Mouse (Mus musculus) adrenal gland, postnatal 25 days (tissue): ENCODE measurements around the gene Atg101. TPM values are rescaled to one million over a fixed set of nuclear protein-coding genes. Genes with fewer than 3 reads are reported as not detected.
"Not testable (repeated sequence)": the region's sequence is repeated elsewhere in the genome, so short reads cannot be mapped to it uniquely, and the experiment has no call there.

Experiments used
- DNase-seq: peaks from one replicate; pipeline ENCODE4 v3.0.0; 2021; ENCODE audit warnings: mixed read lengths
- total RNA-seq: library from RNA; stranded (reverse); gene quantifications from 2 replicates; pipeline ENCODE4 v1.2.3, GENCODE M21; 2021

Atg101 gene
- total RNA-seq, 1 experiment from 2014 or later, result 40.6 TPM

DNA sequence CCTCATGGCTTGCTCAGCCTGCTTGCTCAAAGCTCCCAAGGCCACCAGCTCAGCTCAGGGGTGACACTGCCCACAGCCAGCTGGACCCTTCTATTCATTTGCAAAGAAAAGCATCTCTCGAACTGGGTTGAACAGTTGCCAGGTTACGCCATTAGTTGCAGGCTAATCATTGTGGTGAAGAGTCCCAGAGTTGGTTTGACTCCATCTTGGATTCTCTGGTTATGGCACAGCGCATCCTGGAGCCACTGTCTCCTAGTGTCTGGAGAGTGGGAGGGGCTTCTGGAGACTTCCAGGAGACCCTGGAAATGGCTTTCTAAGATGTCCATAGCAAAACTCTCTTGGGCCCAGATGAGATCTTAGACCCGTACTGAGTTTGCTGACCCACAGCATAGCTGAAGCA, 31.3 kb downstream of the Atg101 start:
- DNase-seq, result no peak

DNA sequence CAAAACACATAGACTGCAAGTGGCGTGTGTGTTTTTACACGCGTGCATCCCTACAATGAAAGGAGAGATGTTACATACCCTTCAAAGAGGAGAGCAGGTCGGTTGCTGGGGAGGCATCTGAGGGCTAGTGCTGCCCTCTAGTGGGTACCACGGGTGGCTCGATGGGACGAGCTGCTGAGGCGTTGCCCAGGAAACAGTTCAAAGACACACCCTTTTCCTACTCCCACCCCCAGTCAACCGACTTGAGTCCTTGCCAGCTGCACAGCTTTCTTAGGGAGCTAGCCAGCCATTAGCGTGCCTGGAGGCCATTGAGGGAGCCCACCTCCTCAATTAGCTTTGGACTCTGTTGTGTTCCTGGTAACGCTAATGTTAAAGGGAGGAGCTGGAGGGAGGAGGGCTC, 31.8 kb downstream of the Atg101 start:
- DNase-seq, result peak; percentile 88

DNA sequence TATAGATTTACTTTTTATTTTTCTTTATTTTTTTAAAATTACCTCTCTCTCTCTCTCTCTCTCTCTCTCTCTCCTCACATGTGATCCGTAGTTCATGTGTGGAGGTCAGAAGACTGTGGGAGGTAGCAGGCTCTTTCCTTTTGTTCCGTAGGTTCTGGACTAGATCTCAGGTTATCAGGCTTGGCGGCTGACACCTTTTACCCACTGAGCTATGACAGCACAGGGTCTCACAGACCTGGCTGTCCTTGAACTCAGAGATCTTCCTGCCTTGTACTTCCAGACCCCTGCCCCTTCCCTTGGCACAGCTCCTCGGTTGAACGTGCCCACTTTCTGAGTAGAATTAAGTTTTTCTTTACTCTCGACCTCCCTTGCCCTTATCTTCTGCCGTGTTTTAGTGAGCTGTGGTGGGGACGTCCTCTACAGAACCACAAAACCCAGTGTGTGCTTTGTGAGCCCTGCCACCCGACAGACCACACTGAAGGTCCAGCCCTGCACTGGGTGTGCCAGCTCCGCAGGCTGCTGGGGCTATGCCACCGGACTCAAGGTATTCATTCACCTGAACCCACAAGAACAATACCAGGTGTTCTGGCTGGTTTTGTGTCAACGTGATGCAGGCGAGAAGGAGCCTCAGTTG, 32.3 kb downstream of the Atg101 start:
- no peak for DNase-seq

DNA sequence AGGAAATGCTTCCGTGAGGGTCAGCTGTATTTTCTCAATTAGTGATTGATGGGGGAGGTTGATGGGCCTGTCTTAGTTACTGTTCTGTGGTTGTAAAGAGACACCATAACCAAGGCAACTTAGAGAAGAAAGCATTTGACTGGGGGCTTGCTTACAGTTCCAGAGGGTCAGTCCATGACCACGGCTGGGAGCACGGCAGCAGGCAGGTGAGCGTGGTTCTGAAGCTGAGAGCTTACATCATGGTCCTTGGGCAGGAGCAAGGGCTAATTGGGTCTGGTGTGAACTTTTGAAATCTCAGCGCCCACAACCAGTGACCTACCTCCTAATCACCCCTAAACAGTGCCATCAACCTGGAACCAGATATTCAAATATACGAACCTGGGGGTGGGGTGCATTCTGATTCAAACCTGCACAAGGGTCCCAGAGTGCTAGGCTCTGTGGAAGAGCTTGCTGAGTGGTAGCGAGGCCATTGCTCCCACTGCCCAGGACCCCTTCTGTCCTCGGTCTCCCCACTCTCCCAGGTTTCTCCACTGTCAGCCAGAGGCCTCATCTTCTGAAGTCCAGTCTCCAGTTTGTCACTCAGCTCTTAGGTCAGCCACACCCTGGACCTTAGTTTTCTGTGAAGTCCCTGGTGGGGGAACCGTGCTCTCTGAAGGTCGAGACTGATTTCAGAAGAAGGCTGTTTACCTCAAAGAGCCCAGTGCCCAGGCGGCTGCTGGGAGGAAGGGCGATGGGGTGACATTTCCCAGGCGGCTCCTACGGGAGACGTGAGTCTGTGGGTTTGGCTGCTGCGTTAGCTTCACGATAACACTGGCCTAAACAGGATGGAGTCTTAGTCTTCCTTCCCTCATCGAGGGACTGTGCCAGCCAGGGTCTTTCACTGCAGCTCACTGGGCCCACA, 33.1 kb downstream of the Atg101 start:
- DNase-seq, result no peak

DNA sequence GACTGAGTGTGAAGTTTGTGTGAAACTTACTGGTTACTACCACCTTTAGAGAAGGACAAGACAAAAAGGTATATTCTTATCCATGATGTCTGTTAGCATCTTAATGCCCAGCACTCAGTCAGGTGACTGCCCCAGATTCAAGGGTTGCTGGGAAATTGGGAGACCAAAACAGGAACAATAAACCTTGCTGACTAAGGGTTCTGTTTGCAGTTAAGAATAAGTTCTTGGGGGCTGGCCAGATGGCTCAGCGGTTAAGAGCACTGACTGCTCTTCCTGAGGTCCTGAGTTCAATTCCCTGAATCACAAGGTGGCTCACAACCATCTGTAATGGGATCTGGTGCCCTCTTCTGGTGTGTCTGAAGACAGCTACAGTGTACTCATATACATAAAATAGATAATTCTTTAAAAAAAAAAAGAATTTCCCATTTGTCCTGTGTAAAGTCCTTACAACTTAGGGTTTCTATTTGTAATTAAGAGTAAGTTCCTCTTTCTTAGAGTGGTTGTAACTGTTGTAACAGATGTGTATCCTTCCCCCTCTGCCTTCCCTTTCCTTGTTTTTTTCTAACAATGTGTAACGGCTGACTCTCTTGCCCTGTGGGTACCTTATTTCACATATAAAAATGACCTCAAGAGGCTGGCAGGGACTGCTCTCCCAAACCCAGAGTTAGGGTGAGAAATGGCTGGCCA, 33.9 kb downstream of the Atg101 start:
- DNase-seq, result no peak

DNA sequence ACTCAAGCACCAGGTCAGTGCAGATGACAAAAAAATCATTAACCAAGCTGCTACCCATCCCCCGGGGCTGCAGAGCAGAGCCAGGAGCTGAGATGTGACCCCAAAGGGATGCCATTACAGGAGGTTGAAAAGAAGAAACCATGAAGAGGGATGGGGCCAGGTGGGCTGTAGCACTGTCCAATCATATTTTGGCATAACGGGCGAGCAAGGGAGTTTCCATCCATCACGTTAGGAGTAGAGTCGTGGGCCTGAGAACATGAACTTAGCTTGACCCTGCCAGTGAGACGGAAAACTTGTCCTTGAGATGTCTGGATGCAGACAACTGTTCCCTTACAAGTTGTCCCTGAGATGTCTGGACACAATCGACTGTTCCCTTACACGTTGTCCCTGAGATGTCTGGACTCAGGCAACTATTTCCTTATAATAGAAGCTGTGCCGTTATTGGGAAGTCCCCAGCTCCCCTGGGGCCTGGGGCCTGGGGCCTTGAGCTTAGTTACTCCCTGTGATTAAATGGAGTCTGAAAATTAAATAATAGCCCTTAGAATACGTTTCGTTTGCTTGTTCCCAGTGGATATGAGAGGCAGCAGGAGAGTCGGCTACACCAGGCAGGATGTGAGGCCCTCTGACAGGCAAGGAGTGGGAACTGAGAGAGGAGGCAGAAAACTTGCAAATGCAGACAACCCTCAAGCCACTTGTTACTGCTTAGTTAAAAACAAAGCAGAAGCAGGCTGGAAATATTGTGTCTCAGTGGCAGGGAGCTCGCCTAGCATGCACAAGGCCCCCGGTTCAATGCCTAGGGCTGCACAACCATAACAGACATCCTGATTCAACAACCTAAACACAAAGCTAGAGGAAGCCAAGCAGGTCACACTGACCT, 35.1 kb downstream of the Atg101 start:
- no peak for DNase-seq

DNA sequence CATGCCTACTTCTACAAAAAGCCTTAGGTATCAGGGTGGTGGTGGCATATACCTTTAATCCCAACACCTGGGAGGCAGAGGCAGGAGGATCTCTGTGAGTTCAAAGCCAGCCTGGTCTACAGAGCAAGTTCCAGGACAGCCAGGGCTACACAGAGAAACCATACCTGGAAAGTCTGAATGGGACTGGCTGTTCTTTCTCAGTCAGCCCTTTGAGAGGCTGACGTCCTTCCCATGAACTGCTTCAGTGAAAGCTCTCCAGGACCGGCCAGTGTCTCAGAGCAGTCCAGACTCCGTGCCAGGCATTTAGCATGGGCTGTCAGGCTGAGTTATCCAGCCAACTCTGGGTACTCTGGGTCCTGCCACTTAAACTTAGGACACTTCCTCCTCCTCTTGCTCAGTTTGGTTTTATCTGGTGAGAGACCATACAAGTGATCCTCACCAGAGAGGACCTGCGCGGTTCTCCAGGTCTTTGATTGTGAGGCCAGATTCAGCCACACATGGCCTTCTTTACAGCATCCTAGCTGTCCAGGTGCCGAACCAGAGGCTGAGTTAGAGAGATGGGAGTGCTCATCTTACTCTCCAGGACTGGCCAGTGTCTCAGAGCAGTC, 36.0 kb downstream of the Atg101 start:
- no peak for DNase-seq

DNA sequence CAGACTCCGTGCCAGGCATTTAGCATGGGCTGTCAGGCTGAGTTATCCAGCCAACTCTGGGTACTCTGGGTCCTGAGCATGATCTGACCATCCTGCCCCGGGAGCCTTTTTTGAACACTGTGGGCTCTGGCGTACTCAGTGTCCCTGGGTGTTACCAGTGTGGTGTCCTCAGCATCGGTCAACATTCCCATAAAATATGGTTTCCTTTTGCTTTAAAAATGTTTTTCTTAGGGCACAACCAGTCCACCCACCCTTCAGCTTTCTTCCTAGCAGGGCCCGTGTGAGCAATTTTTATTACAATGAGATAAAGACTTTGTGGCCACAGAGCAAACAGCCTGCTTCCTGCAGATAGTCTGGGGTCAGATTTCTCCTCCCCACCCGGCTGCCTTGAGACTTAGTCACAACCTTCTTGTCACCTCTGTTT, 36.6 kb downstream of the Atg101 start:
- DNase-seq, result no peak

DNA sequence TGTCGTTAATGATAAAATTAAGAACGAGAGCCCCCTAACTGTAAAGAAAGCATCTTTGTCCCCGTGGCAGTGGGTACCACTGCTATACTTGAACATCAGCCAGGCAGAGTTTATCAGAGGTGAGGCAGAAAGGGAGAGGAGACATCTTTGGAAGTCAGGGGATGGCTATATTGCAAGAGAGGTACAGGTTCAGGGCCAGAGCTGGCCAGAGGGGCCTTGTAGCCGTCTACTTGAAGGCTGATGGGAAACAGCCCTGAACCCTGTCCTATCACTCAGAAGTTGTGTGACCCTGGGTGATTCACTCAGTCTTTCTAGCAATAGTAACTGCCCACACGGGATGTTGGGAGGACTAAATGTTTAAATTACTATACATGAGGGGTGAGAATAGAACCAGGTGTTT, 37.1 kb downstream of the Atg101 start:
- DNase-seq, result no peak

DNA sequence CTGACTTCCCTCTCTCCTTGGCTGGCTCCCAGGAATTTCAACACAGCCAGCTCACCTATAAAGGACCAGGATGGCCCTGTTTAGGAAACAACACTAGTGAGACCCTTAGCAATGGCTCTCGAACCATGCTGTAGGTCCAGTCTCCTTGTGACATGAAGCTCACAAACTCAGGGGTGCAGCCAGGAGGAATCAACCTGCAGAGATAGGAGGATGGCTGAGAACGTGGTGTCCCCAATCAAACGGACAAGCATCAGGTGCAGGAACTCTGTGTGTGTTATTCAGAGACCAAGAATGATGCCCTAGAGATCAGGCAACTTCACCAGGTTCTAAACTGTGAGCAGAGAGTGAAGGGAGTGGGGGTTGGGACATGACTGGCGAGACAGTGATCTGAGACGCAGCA, 38.0 kb downstream of the Atg101 start:
- no peak for DNase-seq

DNA sequence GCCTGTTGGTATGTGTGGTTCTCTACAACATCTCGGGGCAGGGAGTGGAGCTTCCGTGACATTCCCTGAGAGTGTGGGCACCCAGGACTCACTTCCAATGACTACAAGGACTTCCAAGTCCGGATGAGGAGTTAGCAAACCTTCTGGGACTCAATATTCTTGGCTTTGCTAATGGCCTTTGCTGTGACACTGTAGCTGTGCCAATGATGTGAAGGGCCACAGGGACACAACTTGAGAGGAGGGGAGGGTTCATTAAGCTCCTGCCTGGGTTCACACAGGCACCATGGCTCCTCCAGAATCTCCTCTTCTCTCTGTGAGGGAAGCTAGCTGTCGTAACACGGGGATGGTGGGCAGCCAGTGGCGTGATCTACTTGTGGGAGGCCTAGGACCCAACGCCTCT, 38.6 kb downstream of the Atg101 start:
- DNase-seq, result no peak

DNA sequence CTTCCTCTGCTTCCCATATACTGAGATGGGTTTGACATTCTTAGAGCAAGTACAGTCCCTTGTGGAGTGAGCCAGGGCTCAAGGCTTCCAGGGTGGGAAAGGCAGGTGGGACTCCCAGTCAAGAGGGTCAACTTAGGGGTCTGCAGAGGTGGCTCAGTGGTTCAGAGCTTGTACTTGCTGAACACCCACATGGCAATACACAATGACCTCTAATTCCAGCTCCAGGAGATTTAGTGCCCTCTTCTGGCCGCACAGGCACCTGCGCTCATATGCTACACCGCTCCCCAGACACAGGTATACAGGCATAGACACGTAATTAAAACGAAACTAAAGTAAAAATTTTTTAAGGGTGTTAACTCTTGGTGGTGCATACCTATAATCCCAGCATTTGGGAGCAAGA, 39.4 kb downstream of the Atg101 start:
- DNase-seq, result no peak

DNA sequence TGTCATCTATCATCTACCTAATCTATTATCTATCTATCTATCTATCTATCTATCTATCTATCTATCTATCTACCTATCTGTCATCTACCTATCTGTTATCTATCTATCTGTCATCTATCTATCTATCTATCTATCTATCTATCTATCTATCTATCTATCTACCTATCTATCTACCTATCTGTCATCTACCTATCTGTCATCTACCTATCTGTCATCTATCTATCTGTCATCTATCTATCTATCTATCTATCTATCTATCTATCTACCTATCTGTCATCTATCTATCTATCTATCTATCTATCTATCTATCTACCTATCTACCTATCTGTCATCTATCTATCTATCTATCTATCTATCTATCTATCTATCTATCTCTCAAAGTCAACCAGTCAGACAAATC, 40.3 kb downstream of the Atg101 start:
- not testable (repeated sequence) for DNase-seq

DNA sequence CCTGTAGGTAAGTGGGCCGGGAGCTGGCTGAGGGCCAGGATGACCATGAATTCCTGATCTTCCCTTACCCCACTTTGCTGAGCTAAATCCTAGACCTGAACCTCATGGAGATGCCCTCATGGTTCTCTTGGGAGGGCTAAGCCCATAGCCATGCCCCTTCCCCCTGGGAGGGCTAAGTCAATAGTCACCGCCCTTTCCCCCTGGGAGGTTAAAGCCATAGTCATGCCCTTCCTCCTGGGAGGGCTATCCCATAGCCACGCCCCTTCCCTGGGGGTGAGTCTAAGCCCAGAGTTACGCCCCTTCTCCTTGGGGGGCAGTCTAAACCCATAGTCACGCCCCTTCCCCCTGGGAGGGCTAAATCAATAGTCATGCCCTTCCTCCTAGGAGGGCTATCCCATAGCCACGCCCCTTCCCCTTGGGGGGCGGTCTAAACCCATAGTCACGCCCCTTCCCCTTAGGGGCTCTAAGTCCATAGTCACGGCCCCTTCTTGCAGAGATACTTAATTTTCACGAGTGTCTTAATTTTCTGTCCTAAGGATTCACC, 42.0 kb downstream of the Atg101 start:
- no peak for DNase-seq

DNA sequence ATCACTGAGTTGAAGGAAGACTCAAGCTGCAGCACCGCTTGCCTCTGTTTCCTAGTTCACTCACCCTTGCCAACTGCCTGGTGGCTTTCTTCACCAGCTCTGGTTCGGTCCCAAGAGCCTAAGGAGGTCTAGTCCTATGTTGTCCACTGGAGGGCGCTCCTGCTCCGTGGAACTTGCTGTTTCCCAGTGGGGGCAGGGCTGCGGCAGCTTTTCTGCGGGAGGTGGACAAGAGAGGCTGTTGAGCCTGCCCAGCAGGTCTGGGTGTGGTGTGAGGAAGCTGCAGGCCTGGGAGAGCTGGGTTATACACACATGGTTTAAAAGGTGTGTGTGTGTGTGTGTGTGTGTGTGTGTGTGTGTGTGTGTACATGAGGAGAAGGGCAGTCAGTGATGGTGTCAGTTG, 43.2 kb downstream of the Atg101 start:
- peak; percentile 87 for DNase-seq

DNA sequence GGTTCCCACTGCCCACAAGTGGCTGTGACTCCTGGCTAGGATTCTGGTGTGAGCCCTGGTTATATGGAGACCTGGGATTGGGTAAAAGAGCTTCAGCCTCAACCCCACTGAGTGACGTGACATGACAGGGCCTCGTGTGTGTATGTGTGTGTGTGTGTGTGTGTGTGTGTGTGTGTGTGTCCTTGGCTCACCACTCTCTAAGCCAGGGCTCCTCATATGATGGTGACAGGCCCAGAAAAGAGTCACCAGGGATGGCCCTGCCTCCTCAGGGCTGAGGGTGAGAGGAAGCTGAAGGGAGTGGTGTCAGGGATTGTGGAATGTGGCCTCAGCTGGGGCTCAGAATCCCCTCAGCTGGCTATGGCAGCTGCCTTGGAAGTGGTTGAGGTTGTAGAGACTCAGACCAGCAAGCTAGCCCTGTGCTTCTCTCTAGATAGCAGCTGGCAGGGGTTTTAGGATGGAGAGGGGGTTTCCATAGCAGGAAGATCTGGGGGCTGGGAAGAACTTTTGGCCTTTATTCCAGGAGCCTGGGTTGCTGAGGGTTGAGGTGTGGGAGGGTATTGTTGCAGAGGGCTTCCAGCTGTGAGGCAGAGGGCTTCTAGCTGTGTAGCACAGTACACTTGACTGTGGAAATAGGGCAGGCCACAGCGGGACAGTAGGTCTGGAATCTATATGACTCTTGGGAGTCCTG, 44.9 kb downstream of the Atg101 start:
- no peak for DNase-seq

DNA sequence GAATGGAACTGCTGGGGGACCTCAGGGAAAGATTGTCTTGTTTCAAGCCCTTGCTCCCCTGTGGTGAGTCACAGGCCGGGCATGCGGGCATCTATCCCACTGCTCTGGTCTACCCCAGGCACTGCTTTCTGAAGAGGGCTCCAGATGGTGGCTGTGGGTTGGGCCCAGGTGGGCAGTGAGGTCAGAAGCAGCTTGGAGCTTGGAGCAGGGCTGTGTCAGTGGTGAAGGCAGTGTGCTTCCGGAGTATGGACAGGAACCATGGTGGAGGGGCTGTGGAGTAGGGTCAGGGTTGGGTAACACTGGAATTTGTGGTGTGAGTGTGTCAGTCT, 45.5 kb downstream of the Atg101 start:
- no peak for DNase-seq

DNA sequence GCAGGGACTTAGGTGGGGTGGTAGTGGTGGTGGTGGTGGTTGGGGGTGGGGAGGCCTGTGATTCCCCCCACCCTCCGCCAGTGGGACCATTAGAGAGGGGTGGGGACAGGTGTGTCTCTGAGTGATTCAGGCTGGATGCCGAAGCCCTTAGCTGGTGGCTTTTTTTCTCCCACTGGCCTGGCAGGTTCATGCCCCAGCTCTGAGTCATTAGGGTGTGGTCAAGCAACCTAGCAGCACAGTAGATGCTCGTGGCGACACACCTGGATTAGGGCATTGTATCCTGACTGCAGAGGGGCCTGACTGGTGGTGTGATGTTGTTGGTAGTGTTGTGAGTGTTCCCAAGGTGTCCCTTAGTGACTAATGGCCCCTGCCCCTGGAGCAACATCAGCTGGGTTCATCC, 47.0 kb downstream of the Atg101 start:
- no peak for DNase-seq

DNA sequence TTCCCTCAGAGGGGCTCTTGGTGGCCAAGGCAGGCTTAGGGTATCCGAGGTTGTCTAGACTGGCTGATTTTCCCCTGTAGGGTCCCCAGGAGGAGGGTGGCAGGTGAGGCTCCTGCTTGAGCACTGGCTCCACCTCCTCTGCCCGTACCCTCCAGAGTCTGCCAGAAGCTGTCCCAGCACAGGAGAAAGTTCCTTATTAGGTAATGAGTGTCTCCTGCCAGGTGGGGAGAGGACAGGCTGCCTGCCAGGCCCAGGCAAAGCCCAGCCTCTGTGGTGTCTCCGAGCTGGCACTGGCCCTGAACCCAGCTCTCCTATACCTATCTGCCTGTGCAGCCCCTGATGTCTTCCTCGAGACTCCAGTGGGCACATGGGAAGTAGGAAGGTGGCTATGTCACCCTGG, 48.3 kb downstream of the Atg101 start:
- no peak for DNase-seq

DNA sequence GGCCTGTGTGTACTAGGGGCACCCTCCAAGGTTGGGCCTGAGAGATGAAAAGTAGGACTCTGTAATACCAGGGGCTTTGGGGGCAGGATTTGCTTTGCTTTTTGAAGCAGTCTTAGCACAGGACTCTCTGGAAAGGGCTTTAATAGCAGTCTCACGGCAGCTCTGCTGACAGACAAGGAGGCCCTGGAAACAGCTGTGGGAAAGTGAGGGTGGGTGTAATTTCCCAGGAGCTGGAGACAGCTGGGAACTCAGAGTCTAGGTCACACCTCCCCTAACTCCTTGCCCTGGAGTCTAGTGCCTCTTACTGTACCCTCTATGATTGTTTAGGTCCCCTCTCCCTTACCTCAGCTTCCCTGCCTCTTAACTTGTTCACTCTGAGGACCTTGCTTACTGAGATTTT, 49.1 kb downstream of the Atg101 start:
- DNase-seq, result no peak

DNA sequence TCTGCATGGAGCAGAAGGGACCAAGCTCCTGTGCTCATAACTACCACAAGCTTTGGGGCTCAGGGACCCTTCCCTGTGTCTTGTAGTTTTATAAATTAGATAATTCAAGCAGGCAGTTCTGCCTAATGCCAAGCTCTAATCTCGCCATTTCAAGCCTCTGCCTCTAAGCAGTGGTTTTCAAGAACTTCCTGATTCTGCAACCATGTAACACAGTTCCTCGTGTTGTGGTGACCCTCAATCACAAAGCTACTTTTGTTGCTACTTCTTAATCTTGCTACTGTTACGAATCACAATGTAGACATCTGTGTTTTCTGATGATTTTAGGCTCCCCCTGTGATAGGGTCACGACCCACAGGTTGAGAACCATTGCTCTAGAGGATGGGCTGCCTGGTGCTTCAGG, 49.6 kb downstream of the Atg101 start:
- DNase-seq, result no peak
